Mouse (Mus musculus): ENCODE measurements around the gene Wapl. TPM values are rescaled to one million over a fixed set of nuclear protein-coding genes. Genes with fewer than 3 reads are reported as not detected.

Gene Wapl
- total RNA-seq, 2 experiments from 2014 or later, result 31.4 to 32.3 TPM

DNA sequence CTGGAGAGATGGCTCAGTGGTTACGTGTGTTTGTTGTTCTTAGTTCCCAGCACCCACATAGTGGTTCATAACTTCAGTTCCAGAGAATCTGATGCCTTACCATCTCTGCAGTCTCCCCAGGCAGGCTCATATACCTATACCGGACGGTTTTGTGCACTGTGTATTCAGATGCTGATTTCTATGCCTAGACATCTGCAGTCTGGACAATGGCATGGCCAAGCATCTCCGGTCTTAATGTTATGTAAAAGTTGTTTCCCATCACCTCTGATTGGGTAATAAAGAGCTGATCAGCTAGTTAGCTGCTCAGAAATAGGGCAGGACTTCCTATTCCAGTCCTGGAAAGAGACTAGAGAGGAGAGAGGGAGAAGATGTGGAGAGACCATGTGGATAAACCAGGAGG lies 20.2 kb downstream of the Wapl start:
- DNase-seq, result no peak

GRCm38 (mm10) chr14:34697376-34697775 lies 23.6 kb downstream of the Wapl start:
- DNase-seq, result peak; percentile 5

DNA sequence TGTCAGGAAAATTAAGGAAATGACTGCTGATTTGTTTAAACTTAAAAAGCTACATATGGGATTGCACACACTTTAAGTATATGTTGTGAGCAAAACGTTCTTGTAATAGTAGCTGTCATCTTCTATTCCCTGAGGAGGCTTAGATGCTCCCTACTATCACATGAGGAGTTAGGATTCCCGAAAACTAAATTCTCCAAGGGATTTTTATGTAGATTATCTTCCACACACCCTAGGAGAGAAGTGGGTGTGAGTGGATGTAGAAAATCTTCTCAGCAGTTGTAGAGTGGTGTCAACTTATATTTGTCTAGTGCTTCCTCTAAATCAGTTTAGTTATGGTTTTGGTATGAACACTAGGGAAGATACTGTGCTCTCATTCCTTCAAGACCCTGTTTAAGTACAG lies 36.5 kb downstream of the Wapl start:
- no peak for DNase-seq

- no peak for DNase-seq
Observed at GRCm38 (mm10) chr14:34712027-34712426, 38.3 kb downstream of the Wapl start.

GRCm38 (mm10) chr14:34712857-34713256 lies 39.1 kb downstream of the Wapl start:
- no peak for DNase-seq

GRCm38 (mm10) chr14:34718150-34718549 lies 44.4 kb downstream of the Wapl start:
- no peak for DNase-seq

GRCm38 (mm10) chr14:34727709-34728108 lies 54.0 kb downstream of the Wapl start:
- no peak for DNase-seq

DNA sequence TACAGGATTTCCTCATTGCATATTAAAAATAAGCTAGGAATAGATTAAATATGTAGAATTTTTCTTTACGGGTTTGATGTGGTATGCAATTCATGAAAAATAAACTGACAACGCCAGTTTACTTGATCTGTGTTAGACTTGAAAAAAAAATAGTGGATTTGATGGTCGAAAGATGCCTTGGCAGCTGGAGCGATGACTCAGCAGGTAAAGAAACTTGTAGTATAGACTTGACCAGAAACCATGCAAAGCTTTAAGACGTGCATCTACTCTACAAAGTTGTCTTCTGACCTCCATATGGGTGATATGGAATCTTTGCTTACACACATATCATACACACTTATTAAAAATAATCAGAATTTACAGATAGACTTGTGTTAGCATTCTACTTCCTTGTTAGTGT lies 61.7 kb downstream of the Wapl start:
- no peak for DNase-seq

GRCm38 (mm10) chr14:34745401-34745800 lies 71.7 kb downstream of the Wapl start:
- no peak for DNase-seq

DNA sequence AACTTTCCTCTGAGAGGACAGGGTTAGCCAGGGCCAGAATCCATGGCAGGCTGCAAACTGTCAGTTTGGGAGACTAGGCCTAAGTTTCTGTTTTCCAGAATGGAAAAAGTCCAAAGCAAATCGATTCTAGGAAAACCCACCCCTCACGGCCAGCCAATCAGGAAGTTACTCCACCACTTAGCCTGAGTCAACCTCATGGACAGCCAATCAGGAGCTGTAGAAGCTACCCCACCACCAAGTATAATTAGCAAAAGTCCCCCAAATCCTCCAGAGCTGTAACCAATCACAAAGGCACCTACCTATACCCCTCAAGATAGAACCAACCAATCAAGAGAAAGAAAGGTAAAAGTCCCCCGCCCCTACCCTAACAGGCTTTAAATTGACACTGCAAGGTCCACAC lies 82.0 kb downstream of the Wapl start:
- DNase-seq, result no peak

DNA sequence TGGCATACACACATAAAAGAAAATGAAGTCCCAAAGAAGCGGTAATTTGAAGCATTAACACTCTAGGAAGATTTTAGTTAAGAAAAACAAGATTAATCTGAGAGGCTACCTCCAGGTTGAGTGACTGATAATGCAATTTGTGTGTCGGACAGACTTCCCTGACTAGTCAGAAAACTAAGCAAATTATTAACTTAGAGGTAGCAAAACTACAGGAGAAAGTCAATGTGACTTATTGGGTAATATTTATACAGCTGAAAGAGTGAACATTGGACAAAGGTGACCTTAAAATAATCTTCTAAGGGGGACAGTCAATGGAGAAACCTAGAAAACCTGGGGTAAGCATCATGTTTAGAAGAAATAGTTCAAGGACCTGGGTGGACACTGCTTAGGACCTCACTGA lies 86.2 kb downstream of the Wapl start:
- no peak for DNase-seq

DNA sequence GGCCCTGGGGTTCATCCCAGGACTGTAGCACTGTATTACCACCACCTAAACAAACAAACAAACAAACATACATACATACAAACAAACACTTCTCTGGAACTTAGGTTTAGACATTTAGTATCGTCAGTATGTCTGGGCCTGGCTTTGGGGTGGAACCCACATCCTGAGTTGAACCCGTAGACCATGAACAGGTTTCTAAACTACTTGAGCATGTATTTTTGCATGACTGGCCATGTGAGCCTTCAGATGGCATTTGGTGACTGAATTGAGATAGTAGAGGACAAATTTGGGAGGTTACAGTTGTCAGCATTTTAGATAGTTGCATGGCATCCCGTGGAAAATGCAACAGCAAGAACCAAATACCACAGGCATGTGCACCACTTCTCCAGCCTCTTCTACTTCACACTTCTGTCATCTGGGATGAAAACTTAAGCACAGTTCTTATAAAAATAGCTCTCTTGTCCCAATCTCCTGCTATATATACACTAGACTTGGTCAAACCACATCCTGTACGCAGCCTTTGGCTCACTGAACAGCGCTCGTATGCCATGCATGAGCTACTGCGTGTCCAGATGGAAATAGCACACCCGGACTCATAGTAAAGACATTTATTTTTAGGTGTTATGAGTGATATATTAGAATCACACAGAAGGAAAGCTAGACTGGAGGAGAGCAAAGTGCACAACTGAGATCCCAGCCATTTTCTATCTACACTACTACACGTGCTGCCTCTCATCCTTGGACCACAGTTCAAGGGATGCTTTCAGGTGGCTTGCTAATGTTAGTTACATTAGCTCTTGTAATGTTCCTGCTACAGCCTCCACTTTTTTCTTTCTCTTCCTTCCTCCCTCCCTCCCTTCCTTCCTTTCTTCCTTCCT lies 87.6 kb downstream of the Wapl start:
- no peak for DNase-seq

DNA sequence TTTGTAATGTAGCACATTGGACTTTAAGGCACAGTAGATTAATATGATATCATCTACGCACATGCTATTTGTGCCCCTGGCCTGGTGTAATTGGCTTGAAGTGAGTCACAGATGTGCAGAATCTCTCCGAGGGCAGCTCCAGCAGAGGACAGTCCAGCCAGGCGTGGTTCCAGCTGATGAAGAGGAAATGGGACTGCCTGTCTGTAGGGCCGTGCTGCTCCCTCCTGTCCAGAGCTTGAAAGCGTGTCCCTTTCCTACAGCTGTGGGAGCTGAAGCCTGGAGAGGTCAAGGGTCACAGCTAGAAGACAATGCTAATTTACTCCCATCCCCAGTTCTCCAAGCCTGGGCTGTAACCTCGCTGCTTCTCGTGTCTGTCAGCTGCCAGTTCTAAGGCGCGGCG lies 89.0 kb downstream of the Wapl start:
- no peak for DNase-seq

DNA sequence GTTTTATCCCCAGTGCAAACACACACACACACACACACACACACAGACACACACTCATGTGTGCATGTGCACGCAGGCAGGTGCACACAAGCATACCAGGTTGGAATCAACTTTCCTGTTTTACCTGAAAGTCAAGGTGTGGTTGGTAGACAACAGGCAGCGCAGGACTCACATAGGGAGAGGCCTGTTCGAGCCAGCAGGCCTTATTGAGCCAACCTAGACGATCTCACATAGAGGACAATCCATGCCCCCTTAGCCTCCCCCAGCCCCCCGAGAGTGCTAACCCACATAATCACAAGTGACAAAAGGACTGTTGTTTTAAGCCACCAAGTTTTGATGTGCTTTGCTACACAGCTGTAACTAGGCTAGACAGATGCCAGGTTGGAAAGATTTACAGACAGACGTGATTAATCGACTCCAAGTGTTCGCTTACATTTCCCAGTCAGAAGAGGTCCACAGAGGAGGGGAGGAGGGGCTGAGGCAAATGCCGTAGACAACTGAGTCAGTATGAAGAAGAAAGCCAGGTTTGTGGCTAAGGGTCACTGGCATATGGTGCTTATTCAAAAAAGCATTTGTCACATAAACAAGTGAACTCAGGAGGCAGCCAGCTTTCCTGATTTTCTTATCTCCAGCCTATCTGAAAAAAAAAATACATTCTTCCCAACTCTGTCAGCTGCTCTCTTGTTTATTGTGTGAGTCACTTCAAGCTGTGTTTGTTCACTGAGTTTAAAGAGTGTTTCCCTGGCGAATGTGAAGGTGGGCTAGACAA lies 90.2 kb downstream of the Wapl start:
- DNase-seq, result no peak

- no peak for DNase-seq
Observed at GRCm38 (mm10) chr14:34764908-34765307, 91.2 kb downstream of the Wapl start.

DNA sequence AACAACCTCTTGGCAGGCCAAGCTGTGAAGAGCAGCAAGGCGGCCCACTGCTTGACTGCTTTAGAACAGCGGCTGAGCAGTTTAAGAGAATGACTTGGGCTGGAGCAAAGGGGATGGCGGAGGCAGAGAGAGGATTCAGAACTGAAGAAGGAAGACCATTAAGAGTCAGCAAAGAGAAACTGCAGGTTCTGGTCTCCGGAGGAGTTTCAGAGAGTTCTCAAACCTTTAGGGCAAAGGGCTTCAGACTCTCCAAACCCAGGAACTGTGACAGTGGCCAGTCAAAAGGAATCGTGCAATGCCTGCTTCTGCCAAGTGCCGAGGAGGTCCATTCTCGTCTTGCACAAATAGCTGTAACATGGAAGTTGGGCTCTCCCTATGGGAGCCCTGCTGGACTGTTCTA lies 91.7 kb downstream of the Wapl start:
- DNase-seq, result no peak

- no peak for DNase-seq
Observed at GRCm38 (mm10) chr14:34766181-34766580, 92.5 kb downstream of the Wapl start.

DNA sequence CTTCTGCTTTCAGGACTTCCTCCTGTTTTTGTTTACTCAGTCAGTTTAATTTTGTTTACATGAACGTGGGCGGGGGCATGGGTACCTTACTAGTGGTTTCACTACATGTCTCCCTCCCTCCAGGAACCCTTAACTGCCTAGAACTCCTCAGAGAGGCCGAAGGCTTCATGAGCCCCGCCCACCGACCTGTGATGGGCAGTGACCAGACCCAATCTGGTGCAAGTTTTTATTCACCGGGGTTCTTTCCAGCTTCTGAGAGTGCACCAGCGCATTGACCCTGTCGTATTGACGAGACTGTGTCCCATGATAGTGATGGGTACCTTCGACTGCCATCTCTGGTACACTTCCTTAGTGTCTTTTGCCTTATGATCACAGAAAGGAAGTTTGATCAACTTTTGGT lies 94.6 kb downstream of the Wapl start:
- DNase-seq, result peak; percentile 59

GRCm38 (mm10) chr14:34769021-34769566 lies 95.4 kb downstream of the Wapl start:
- DNase-seq, result no peak

GRCm38 (mm10) chr14:34769567-34770158 lies 95.9 kb downstream of the Wapl start:
- DNase-seq, result no peak

DNA sequence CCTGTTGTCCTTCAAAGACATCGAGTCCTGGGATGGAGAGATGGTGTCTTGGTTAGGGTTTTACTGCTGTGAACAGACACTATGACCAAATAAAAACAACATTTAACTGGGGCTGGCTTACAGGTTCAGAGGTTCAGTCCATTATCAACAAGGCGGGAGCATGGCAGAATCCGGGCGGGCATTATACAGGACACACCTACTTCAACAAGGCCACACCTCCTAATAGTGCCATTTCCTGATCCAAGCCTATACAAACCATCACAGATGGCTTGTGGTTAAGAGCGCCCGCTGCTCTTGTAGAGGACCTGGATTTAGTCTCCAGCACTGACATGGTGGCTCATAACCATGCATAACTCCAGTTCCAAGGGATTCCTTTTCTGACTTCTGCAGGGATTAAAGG lies 96.7 kb downstream of the Wapl start:
- no peak for DNase-seq

DNA sequence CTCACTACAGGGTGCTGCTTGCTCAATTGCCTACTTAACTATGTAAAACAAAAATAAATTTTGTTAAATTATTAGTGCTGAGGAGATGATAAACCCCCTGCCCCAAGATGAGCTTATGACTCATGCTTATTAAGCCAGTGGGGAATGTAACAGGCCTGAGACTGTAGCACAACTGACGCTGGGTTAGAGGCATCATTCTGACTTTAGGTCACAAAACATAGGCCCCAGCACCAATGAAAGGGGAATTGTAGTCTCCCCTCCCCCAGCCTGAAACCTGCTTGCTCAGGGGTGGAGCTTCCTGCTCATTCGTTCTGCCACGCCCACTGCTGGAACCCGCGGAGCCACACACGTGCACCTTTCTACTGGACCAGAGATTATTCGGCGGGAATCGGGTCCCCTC lies 97.9 kb downstream of the Wapl start:
- no peak for DNase-seq

DNA sequence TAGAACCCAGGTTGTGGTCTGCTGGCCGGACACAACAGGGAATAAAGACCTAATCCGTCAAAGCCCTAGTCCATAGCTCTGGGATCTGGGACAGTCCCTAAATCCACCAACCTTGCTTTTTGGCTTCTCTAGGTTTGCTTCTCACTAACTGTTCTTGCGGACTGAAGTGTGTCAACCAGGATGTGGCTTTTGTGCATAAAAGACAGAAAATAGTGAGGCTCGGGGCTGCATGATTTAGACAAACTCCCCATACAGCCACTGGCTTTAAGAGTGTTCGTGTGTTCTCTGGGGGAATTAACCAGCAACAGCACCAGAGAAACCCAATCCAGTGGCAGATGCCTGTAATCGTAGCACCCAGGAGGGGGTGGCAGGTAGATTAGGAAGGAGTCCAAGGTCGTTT lies 98.4 kb downstream of the Wapl start:
- DNase-seq, result no peak
